Mouse (Mus musculus) kidney, embryonic 15.5 days (tissue): ENCODE measurements around the gene Gm128. TPM values are rescaled to one million over a fixed set of nuclear protein-coding genes. Genes with fewer than 3 reads are reported as not detected.
A peak's percentile ranks its signal among the peaks of the same experiment; 100 is the strongest.

Experiments used
- ATAC-seq: fragments of 200-750 bp; cut with Nextera tagmentation; replicated peaks from 2 replicates; pipeline ENCODE4 v1.8.0; 2017; ENCODE audit warnings: moderate TSS enrichment; ENCODE audit not compliant: low FRiP score
- H3K27ac ChIP-seq: fragments of 300-500 bp; sonication (generic); 2 replicates; pipeline ENCODE4 v1.5.1; 2015; ENCODE audit warnings: mild to moderate bottlenecking, inconsistent platforms
- H3K27me3 ChIP-seq: fragments of 300-500 bp; sonication (generic); 2 replicates; pipeline ENCODE4 v1.6.1; 2015; ENCODE audit warnings: inconsistent platforms
- H3K36me3 ChIP-seq: fragments of 300-500 bp; sonication (generic); 2 replicates; pipeline ENCODE4 v1.6.1; 2015; ENCODE audit warnings: inconsistent platforms
- H3K4me1 ChIP-seq: fragments of 300-500 bp; sonication (generic); 2 replicates; pipeline ENCODE4 v1.6.1; 2015; ENCODE audit warnings: inconsistent platforms
- H3K4me2 ChIP-seq: fragments of 300-500 bp; sonication (generic); 2 replicates; pipeline ENCODE4 v1.6.1; 2015; ENCODE audit warnings: moderate library complexity, mild to moderate bottlenecking, inconsistent platforms
- H3K4me3 ChIP-seq: fragments of 300-500 bp; sonication (generic); replicated peaks from 2 replicates; pipeline ENCODE4 v1.5.1; 2015; ENCODE audit warnings: mild to moderate bottlenecking, inconsistent platforms
- H3K9ac ChIP-seq: fragments of 300-500 bp; sonication (generic); 2 replicates; pipeline ENCODE4 v1.6.1; 2015; ENCODE audit warnings: mild to moderate bottlenecking, inconsistent platforms
- H3K9me3 ChIP-seq: fragments of 300-500 bp; sonication (generic); replicated peaks from 2 replicates; pipeline ENCODE4 v1.6.1; 2016; ENCODE audit warnings: inconsistent platforms
- WGBS: fragments of 180-500 bp; shearing (Covaris S2); methylation state at CpG from one replicate; pipeline ENCODE4 v1.1.7; 2015; ENCODE audit warnings: mixed read lengths; 5-methylcytosine and 5-hydroxymethylcytosine counted together
- polyA plus RNA-seq: library from polyadenylated mRNA; unstranded; fragments of >200 nt; fragmentation: Nextera tagmentation; extraction: Ambion mirVana; gene quantifications from 2 replicates; pipeline ENCODE4 v1.2.1, GENCODE M21; 2015

Gene Gm128
- polyA plus RNA-seq, 1 experiment from 2014 or later: 0.53 TPM

- H3K4me3 ChIP-seq: peak overlapping the region; percentile 83
- peak overlapping the region; percentile 87 for H3K4me2 ChIP-seq
- peak overlapping the region; percentile 99 for H3K27ac ChIP-seq
- H3K36me3 ChIP-seq: peaks cover under 1% of the 10 kb centered on the region; the same call in 1 of the 2 replicates
- no peak for ATAC-seq
- H3K9ac ChIP-seq: peak overlapping the region; percentile 81
- peaks cover 39% of the 10 kb centered on the region for H3K4me1 ChIP-seq
- no peaks in the 10 kb centered on the region for H3K27me3 ChIP-seq
- no peaks in the 10 kb centered on the region for H3K9me3 ChIP-seq
- 0% methylated on average over 11 of the region's 11 CpGs for WGBS
These were observed 41.0 kb upstream of the Gm128 start for GRCm38 (mm10) chr3:95282381-95282864.

- Histone ChIP-seq H3K27me3 (no peaks in the 10 kb centered on the region), H3K4me2 (peak within 1 kb of the TSS; percentile 87), H3K27ac (peak within 1 kb of the TSS; percentile 99), H3K4me1 (peaks cover 46% of the 10 kb centered on the region), H3K9me3 (no peaks in the 10 kb centered on the region), H3K36me3 (no peaks in the 10 kb centered on the region), H3K9ac (peak within 1 kb of the TSS; percentile 81), H3K4me3 (peak within 1 kb of the TSS; percentile 83)
- WGBS: under 1% methylated on average over 53 of the region's 53 CpGs
- peak; percentile 88 for ATAC-seq
These were observed 40.1 kb upstream of the Gm128 start, which contains the start of the genes Mindy1 and Prune1 for GRCm38 (mm10) chr3:95281216-95282126. TSS of gene Mindy1 (plus strand) at chr3:95281345. TSS of gene Prune1 (minus strand) at chr3:95282076.

- Histone ChIP-seq H3K4me2 (peak overlapping the region; percentile 87), H3K36me3 (no peaks in the 10 kb centered on the region), H3K27ac (peak overlapping the region; percentile 99), H3K9ac (peak overlapping the region; percentile 79), H3K4me3 (peak overlapping the region; percentile 83), H3K4me1 (peaks cover 39% of the 10 kb centered on the region), H3K27me3 (no peaks in the 10 kb centered on the region), H3K9me3 (no peaks in the 10 kb centered on the region)
- 16% methylated on average over 8 of the region's 8 CpGs for WGBS
- no peak for ATAC-seq
These were observed 39.3 kb upstream of the Gm128 start for GRCm38 (mm10) chr3:95280747-95281146.

- Histone ChIP-seq H3K36me3 (peaks cover 4% of the 10 kb centered on the region), H3K4me3 (no peak overlapping the region), H3K27me3 (no peaks in the 10 kb centered on the region), H3K27ac (peak overlapping the region; percentile 48; the same call in 1 of the 2 replicates), H3K9ac (no peak overlapping the region), H3K9me3 (no peaks in the 10 kb centered on the region), H3K4me1 (peaks cover 13% of the 10 kb centered on the region), H3K4me2 (no peak overlapping the region)
- no peak for ATAC-seq
- 70% methylated on average over 1 of the region's 1 CpGs for WGBS
These were observed 35.8 kb upstream of the Gm128 start for GRCm38 (mm10) chr3:95277149-95277551.

- peaks cover 4% of the 10 kb centered on the region for H3K36me3 ChIP-seq
- no peaks in the 10 kb centered on the region for H3K27me3 ChIP-seq
- no peaks in the 10 kb centered on the region for H3K9me3 ChIP-seq
- no peak for ATAC-seq
- no peak overlapping the region for H3K27ac ChIP-seq
- no peak overlapping the region for H3K4me2 ChIP-seq
- no peak overlapping the region for H3K4me3 ChIP-seq
- peaks cover 13% of the 10 kb centered on the region for H3K4me1 ChIP-seq
- no peak overlapping the region for H3K9ac ChIP-seq
- 62% methylated on average over 5 of the region's 5 CpGs for WGBS
These were observed 35.1 kb upstream of the Gm128 start for GRCm38 (mm10) chr3:95276428-95276934.

- no peak overlapping the region for H3K4me3 ChIP-seq
- H3K4me2 ChIP-seq: no peak overlapping the region
- no peak overlapping the region for H3K9ac ChIP-seq
- H3K27me3 ChIP-seq: no peaks in the 10 kb centered on the region
- H3K9me3 ChIP-seq: no peaks in the 10 kb centered on the region
- no peak overlapping the region for H3K27ac ChIP-seq
- ATAC-seq: no peak
- peaks cover 4% of the 10 kb centered on the region for H3K36me3 ChIP-seq
- 58% methylated on average over 6 of the region's 6 CpGs for WGBS
- peaks cover 7% of the 10 kb centered on the region for H3K4me1 ChIP-seq
These were observed 33.8 kb upstream of the Gm128 start for GRCm38 (mm10) chr3:95275161-95275560.

GRCm38 (mm10) chr3:95274453-95274852, 33.1 kb upstream of the Gm128 start:
- H3K9me3 ChIP-seq: no peaks in the 10 kb centered on the region
- H3K9ac ChIP-seq: no peak overlapping the region
- no peaks in the 10 kb centered on the region for H3K27me3 ChIP-seq
- WGBS: 89% methylated on average over 4 of the region's 4 CpGs
- H3K4me3 ChIP-seq: no peak overlapping the region
- peaks cover 13% of the 10 kb centered on the region for H3K4me1 ChIP-seq
- ATAC-seq: no peak
- no peak overlapping the region for H3K4me2 ChIP-seq
- peaks cover 4% of the 10 kb centered on the region for H3K36me3 ChIP-seq
- no peak overlapping the region for H3K27ac ChIP-seq

- Histone ChIP-seq H3K4me3 (no peak overlapping the region), H3K9ac (no peak overlapping the region), H3K4me2 (no peak overlapping the region), H3K36me3 (peaks cover 4% of the 10 kb centered on the region), H3K4me1 (peaks cover 17% of the 10 kb centered on the region), H3K27me3 (no peaks in the 10 kb centered on the region), H3K27ac (no peak overlapping the region), H3K9me3 (no peaks in the 10 kb centered on the region)
- 90% methylated on average over 5 of the region's 5 CpGs for WGBS
- ATAC-seq: no peak
These were observed 32.1 kb upstream of the Gm128 start for GRCm38 (mm10) chr3:95273471-95273870.

- H3K36me3 ChIP-seq: peaks cover 29% of the 10 kb centered on the region
- H3K4me3 ChIP-seq: no peak overlapping the region
- peaks cover 10% of the 10 kb centered on the region; the same call in 1 of the 2 replicates for H3K4me1 ChIP-seq
- H3K9ac ChIP-seq: no peak overlapping the region
- no peak overlapping the region for H3K4me2 ChIP-seq
- no peak for ATAC-seq
- no peaks in the 10 kb centered on the region for H3K27me3 ChIP-seq
- H3K27ac ChIP-seq: no peak overlapping the region
- whole genome bisulfite sequencing: 85% methylated on average over 12 of the region's 12 CpGs
- no peaks in the 10 kb centered on the region for H3K9me3 ChIP-seq
These were observed 29.5 kb upstream of the Gm128 start for GRCm38 (mm10) chr3:95270766-95271364.

GRCm38 (mm10) chr3:95269789-95270188, 28.4 kb upstream of the Gm128 start:
- Histone ChIP-seq H3K27me3 (no peaks in the 10 kb centered on the region), H3K27ac (0 out of 2 replicates have a peak overlapping the region, but pooled peaks have one; percentile 48), H3K36me3 (peaks cover 37% of the 10 kb centered on the region), H3K9me3 (no peaks in the 10 kb centered on the region), H3K4me1 (peaks cover 10% of the 10 kb centered on the region; the same call in 1 of the 2 replicates), H3K9ac (no peak overlapping the region), H3K4me3 (no peak overlapping the region), H3K4me2 (no peak overlapping the region)
- ATAC-seq: no peak
- 85% methylated on average over 5 of the region's 5 CpGs for WGBS

GRCm38 (mm10) chr3:95267855-95268254, 26.5 kb upstream of the Gm128 start:
- Histone ChIP-seq H3K27me3 (no peaks in the 10 kb centered on the region), H3K4me1 (peaks cover 12% of the 10 kb centered on the region; the same call in 1 of the 2 replicates), H3K27ac (no peak overlapping the region), H3K4me3 (no peak overlapping the region), H3K9me3 (no peaks in the 10 kb centered on the region), H3K9ac (no peak overlapping the region), H3K4me2 (no peak overlapping the region), H3K36me3 (peaks cover 50% of the 10 kb centered on the region)
- no peak for ATAC-seq

GRCm38 (mm10) chr3:95266052-95266451, 24.7 kb upstream of the Gm128 start:
- WGBS: 93% methylated on average over 3 of the region's 3 CpGs
- Histone ChIP-seq H3K4me2 (no peak overlapping the region), H3K27ac (no peak overlapping the region), H3K9ac (no peak overlapping the region), H3K27me3 (no peaks in the 10 kb centered on the region), H3K4me1 (peaks cover 12% of the 10 kb centered on the region; the same call in 1 of the 2 replicates), H3K36me3 (peaks cover 67% of the 10 kb centered on the region), H3K4me3 (no peak overlapping the region), H3K9me3 (no peaks in the 10 kb centered on the region)
- no peak for ATAC-seq
